Mouse (Mus musculus) G1E (cell line): ENCODE data around the gene Zfp42.

ENCODE experiments used
- CTCF ChIP-seq: IDR thresholded peaks from 2 replicates; pipeline ENCODE4 v1.5.1; 2012; ENCODE audit warnings: low read depth, low read length, inconsistent platforms, mixed read lengths
- GATA1 ChIP-seq: IDR thresholded peaks from 2 replicates; pipeline ENCODE4 v1.6.1; 2012; ENCODE audit warnings: borderline replicate concordance, low read length, inconsistent platforms, mixed read lengths

DNA sequence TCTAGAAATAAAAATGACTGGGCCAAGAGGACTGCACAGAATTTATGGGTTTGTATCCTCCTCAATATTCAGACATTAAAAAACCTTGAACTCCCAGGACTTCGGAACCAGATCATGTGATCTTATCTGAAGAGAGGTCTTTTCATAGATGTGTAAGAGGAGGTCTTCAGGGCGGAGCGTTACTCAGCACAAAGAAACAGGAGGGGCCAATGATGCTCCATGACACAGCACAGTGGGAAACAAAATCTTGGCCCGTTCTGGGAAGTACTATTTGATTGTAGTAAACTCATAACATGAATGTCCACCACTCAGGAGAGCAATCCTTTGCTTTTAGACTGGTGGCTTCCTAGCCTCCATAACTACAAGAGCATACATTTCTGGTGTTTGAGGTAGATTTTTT, 12.6 kb downstream of the Zfp42 start:
- TF ChIP-seq CTCF (no peak), GATA1 (no peak)
